Mouse (Mus musculus): ENCODE measurements around the gene Vmn1r58. TPM values are rescaled to one million over a fixed set of nuclear protein-coding genes. Genes with fewer than 3 reads are reported as not detected.
"Not testable (repeated sequence)": the region's sequence is repeated elsewhere in the genome, so short reads cannot be mapped to it uniquely, and the experiment has no call there.

The Vmn1r58 gene
- polyA plus RNA-seq (2012; rRNA removed): not detected in 2 replicates

GRCm38 (mm10) chr7:5413296-5413695, at the start of gene Vmn1r58:
TSS of gene Vmn1r58 (minus strand) at chr7:5413396.
- H3K27ac ChIP-seq (ENCODE audit: insufficient read depth, low read length); DNase-seq; H3K4me1 ChIP-seq (ENCODE audit: control insufficient read depth, insufficient read depth, low read length): not testable (repeated sequence)

GRCm38 (mm10) chr7:5456674-5457073, 43.5 kb upstream of the Vmn1r58 start, which contains the start of gene Vmn1r59:
TSS of gene Vmn1r59 (minus strand) at chr7:5456774.
- Histone ChIP-seq H3K4me1 (ENCODE audit: control insufficient read depth, insufficient read depth, low read length) (no peaks in the 10 kb centered on the region), H3K4me3 (replicated peaks; ENCODE audit: insufficient read depth, low read depth, low read length) (no peak within 1 kb of the TSS), H3K27ac (ENCODE audit: insufficient read depth, low read length) (no peak within 1 kb of the TSS), H3K27me3 (ENCODE audit: control insufficient read depth, insufficient read depth, low read length) (no peaks in the 10 kb centered on the region; the same call in 1 of the 2 replicates)
- TF ChIP-seq POLR2A (IDR thresholded peaks at IDR 0.05; ENCODE audit: borderline replicate concordance, insufficient read depth, low read length): no peak
- TF ChIP-seq CTCF (IDR thresholded peaks at IDR 0.05; ENCODE audit: borderline replicate concordance, insufficient read depth, low read depth, low read length): no peak
- no peak for DNase-seq

More at GRCm38 (mm10) chr7:5413296-5413695, at the start of gene Vmn1r58:
- H3K4me3 ChIP-seq (replicated peaks; ENCODE audit: insufficient read depth, low read depth, low read length); H3K27me3 ChIP-seq (ENCODE audit: control insufficient read depth, insufficient read depth, low read length): not testable (repeated sequence)

- DNase-seq; H3K27ac ChIP-seq (ENCODE audit: insufficient read depth, low read length); H3K27me3 ChIP-seq (ENCODE audit: control insufficient read depth, insufficient read depth, low read length); H3K4me1 ChIP-seq (ENCODE audit: control insufficient read depth, insufficient read depth, low read length); H3K4me3 ChIP-seq (replicated peaks; ENCODE audit: insufficient read depth, low read depth, low read length): not testable (repeated sequence)
- 64% methylated on average over 3 of the region's 3 CpGs for WGBS
Measured at GRCm38 (mm10) chr7:5454011-5454410, 40.8 kb upstream of the Vmn1r58 start.

GRCm38 (mm10) chr7:5448627-5449026, 35.4 kb upstream of the Vmn1r58 start:
- no peaks in the 10 kb centered on the region for H3K27me3 ChIP-seq (ENCODE audit: control insufficient read depth, insufficient read depth, low read length)
- H3K27ac ChIP-seq (ENCODE audit: insufficient read depth, low read length): no peak overlapping the region
- H3K4me1 ChIP-seq (ENCODE audit: control insufficient read depth, insufficient read depth, low read length): no peaks in the 10 kb centered on the region
- no peak for DNase-seq
- no peak for TF ChIP-seq CTCF (IDR thresholded peaks at IDR 0.05; ENCODE audit: borderline replicate concordance, insufficient read depth, low read depth, low read length)
- no peak overlapping the region for H3K4me3 ChIP-seq (replicated peaks; ENCODE audit: insufficient read depth, low read depth, low read length)

- H3K27me3 ChIP-seq (ENCODE audit: control insufficient read depth, insufficient read depth, low read length): no peaks in the 10 kb centered on the region
- DNase-seq: no peak
- H3K27ac ChIP-seq (ENCODE audit: insufficient read depth, low read length): no peak overlapping the region
- TF ChIP-seq POLR2A (IDR thresholded peaks at IDR 0.05; ENCODE audit: borderline replicate concordance, insufficient read depth, low read length) (no peak), CTCF (IDR thresholded peaks at IDR 0.05; ENCODE audit: borderline replicate concordance, insufficient read depth, low read depth, low read length) (no peak)
- no peak overlapping the region for H3K4me3 ChIP-seq (replicated peaks; ENCODE audit: insufficient read depth, low read depth, low read length)
- 13% methylated on average over 2 of the region's 2 CpGs for WGBS
- no peaks in the 10 kb centered on the region for H3K4me1 ChIP-seq (ENCODE audit: control insufficient read depth, insufficient read depth, low read length)
Measured at GRCm38 (mm10) chr7:5406201-5406600, 7.0 kb downstream of the Vmn1r58 start.

- Histone ChIP-seq H3K27me3 (ENCODE audit: control insufficient read depth, insufficient read depth, low read length) (no peaks in the 10 kb centered on the region), H3K27ac (ENCODE audit: insufficient read depth, low read length) (no peak overlapping the region), H3K4me1 (ENCODE audit: control insufficient read depth, insufficient read depth, low read length) (no peaks in the 10 kb centered on the region), H3K4me3 (replicated peaks; ENCODE audit: insufficient read depth, low read depth, low read length) (no peak overlapping the region)
- DNase-seq: no peak
- no peak for TF ChIP-seq CTCF (IDR thresholded peaks at IDR 0.05; ENCODE audit: borderline replicate concordance, insufficient read depth, low read depth, low read length)
- TF ChIP-seq POLR2A (IDR thresholded peaks at IDR 0.05; ENCODE audit: borderline replicate concordance, insufficient read depth, low read length): no peak
- WGBS: 62% methylated on average over 2 of the region's 2 CpGs
Measured at GRCm38 (mm10) chr7:5366724-5367123, 46.5 kb downstream of the Vmn1r58 start.

GRCm38 (mm10) chr7:5363599-5363998, 49.6 kb downstream of the Vmn1r58 start:
- WGBS: 92% methylated on average over 5 of the region's 5 CpGs
- TF ChIP-seq CTCF (IDR thresholded peaks at IDR 0.05; ENCODE audit: borderline replicate concordance, insufficient read depth, low read depth, low read length) (no peak), POLR2A (IDR thresholded peaks at IDR 0.05; ENCODE audit: borderline replicate concordance, insufficient read depth, low read length) (no peak)
- DNase-seq: no peak
- Histone ChIP-seq H3K4me1 (ENCODE audit: control insufficient read depth, insufficient read depth, low read length) (no peaks in the 10 kb centered on the region), H3K4me3 (replicated peaks; ENCODE audit: insufficient read depth, low read depth, low read length) (no peak overlapping the region), H3K27ac (ENCODE audit: insufficient read depth, low read length) (no peak overlapping the region), H3K27me3 (ENCODE audit: control insufficient read depth, insufficient read depth, low read length) (no peaks in the 10 kb centered on the region)

Other genes starting within 250 kb of the Vmn1r58 start
- gene Vmn1r56, start 216.6 kb downstream of the Vmn1r58 start, polyA plus RNA-seq (2012; rRNA removed): not detected in 2 replicates
- not detected in 2 replicates for gene Vmn1r57, start 194.9 kb downstream of the Vmn1r58 start, polyA plus RNA-seq (2012; rRNA removed)
- not detected in 2 replicates for gene Gm5065, start 62.9 kb downstream of the Vmn1r58 start, polyA plus RNA-seq (2012; rRNA removed)
- not detected in 2 replicates for gene Nlrp2, start 62.4 kb downstream of the Vmn1r58 start, polyA plus RNA-seq (2012; rRNA removed)
- gene Vmn1r59, start 43.4 kb upstream of the Vmn1r58 start, polyA plus RNA-seq (2012; rRNA removed): not detected in 2 replicates
- gene Vmn2r28, start 80.6 kb upstream of the Vmn1r58 start, polyA plus RNA-seq (2012; rRNA removed): not detected in 2 replicates
- gene Vmn1r60, start 133.9 kb upstream of the Vmn1r58 start, polyA plus RNA-seq (2012; rRNA removed): not detected in 2 replicates
- gene Vmn1r61, start 199.9 kb upstream of the Vmn1r58 start, polyA plus RNA-seq (2012; rRNA removed): not detected in 2 replicates

Data from cerebellum, adult 2 months (tissue).